Mouse (Mus musculus) olfactory bulb, adult 2 months (tissue): ENCODE measurements at regions not wholly inside any gene's neighbourhood (a gene's known extent, or its start where the extent isn't known, plus 50 kb on each side); places are given as distances from the start of the nearest gene placed in this dataset.

Experiments used
- CTCF ChIP-seq: fragments of 200-500 bp; IDR thresholded peaks from 2 replicates; pipeline ENCODE4 v1.5.1; 2012; ENCODE audit warnings: low read depth, mild to moderate bottlenecking, low read length, moderate library complexity; ENCODE audit not compliant: insufficient read depth
- POLR2A ChIP-seq: fragments of 200-500 bp; IDR thresholded peaks from 2 replicates; pipeline ENCODE4 v1.6.1; 2012; ENCODE audit warnings: mild to moderate bottlenecking, low read depth, low read length, moderate library complexity; ENCODE audit not compliant: insufficient read depth

GRCm38 (mm10) chr10:118778656-118779055 is 91.4 kb downstream of the Dyrk2 start:
- no peak for TF ChIP-seq CTCF
- no peak for TF ChIP-seq POLR2A
